Mouse (Mus musculus) myocyte (in vitro differentiated cells): ENCODE data around the gene 1810043G02Rik. TPM values are rescaled to one million over a fixed set of nuclear protein-coding genes. Genes with fewer than 3 reads are reported as not detected.

Experiments
- H3K27me3 ChIP-seq: one replicate; pipeline ENCODE4 v1.6.1; 2011; ENCODE audit not compliant: control insufficient read depth, insufficient read depth, insufficient read length
- H3K36me3 ChIP-seq: one replicate; pipeline ENCODE4 v1.6.1; 2011; ENCODE audit not compliant: control insufficient read depth, insufficient read depth
- H3K4me2 ChIP-seq: one replicate; pipeline ENCODE4 v1.6.1; 2011; ENCODE audit warnings: low read depth, control low read depth
- H3K4me3 ChIP-seq: one replicate; pipeline ENCODE4 v1.5.1; 2011; ENCODE audit warnings: mild to moderate bottlenecking, control low read depth, moderate library complexity
- H3K79me2 ChIP-seq: one replicate; pipeline ENCODE4 v1.6.1; 2011; ENCODE audit not compliant: control insufficient read depth, insufficient read depth
- H3ac ChIP-seq: one replicate; pipeline ENCODE4 v1.6.1; 2011; ENCODE audit not compliant: control insufficient read depth, insufficient read length
- CEBPB ChIP-seq: IDR thresholded peaks from 2 replicates; pipeline ENCODE4 v1.6.1; 2011; ENCODE audit warnings: mild to moderate bottlenecking, moderate library complexity; ENCODE audit not compliant: poor library complexity, insufficient read depth, severe bottlenecking
- E2F4 ChIP-seq: IDR thresholded peaks from one replicate; pipeline ENCODE4 v1.6.1; 2011; ENCODE audit warnings: mild to moderate bottlenecking, control low read depth, moderate library complexity; ENCODE audit not compliant: insufficient read depth
- MAX ChIP-seq: IDR thresholded peaks from one replicate; pipeline ENCODE4 v1.6.1; 2011; ENCODE audit warnings: low read depth, mild to moderate bottlenecking, control low read depth
- MYOD1 ChIP-seq, 3 experiments: IDR thresholded peaks; one replicate each; pipeline ENCODE4 v1.6.1; 2011; ENCODE audit warnings: control low read depth in 2 of 3, low read depth in 2 of 3, mild to moderate bottlenecking in 2 of 3, moderate library complexity in 1 of 3; ENCODE audit not compliant: insufficient read length in 2 of 3, control insufficient read depth in 1 of 3
- MYOG ChIP-seq, 3 experiments: IDR thresholded peaks; one replicate each; pipeline ENCODE4 v1.6.1; 2011; ENCODE audit warnings: control low read depth in 2 of 3, low read depth in 2 of 3, mild to moderate bottlenecking in 2 of 3; ENCODE audit not compliant: insufficient read length in 2 of 3, control insufficient read depth in 1 of 3, insufficient read depth in 1 of 3
- POLR2A ChIP-seq: IDR thresholded peaks from one replicate; pipeline ENCODE4 v1.6.1; 2011; ENCODE audit warnings: low read depth, mild to moderate bottlenecking, control low read depth, moderate library complexity; ENCODE audit not compliant: insufficient read length
- POLR2AphosphoS2 ChIP-seq: IDR thresholded peaks from one replicate; pipeline ENCODE4 v1.6.1; 2011; ENCODE audit warnings: low read depth, control low read depth; ENCODE audit not compliant: insufficient read length
- REST ChIP-seq: IDR thresholded peaks from one replicate; pipeline ENCODE4 v1.6.1; 2011; ENCODE audit warnings: mild to moderate bottlenecking, control low read depth, moderate library complexity; ENCODE audit not compliant: insufficient read depth, insufficient read length
- SRF ChIP-seq: IDR thresholded peaks from one replicate; pipeline ENCODE4 v1.6.1; 2011; ENCODE audit warnings: low read depth; ENCODE audit not compliant: control insufficient read depth, insufficient read length
- TCF12 ChIP-seq: IDR thresholded peaks from one replicate; pipeline ENCODE4 v1.6.1; 2011; ENCODE audit warnings: mild to moderate bottlenecking, control low read depth; ENCODE audit not compliant: poor library complexity, insufficient read depth, severe bottlenecking
- TCF3 ChIP-seq: IDR thresholded peaks from one replicate; pipeline ENCODE4 v1.6.1; 2011; ENCODE audit warnings: low read depth, control low read depth; ENCODE audit not compliant: insufficient read length
- USF1 ChIP-seq: IDR thresholded peaks from one replicate; pipeline ENCODE4 v1.6.1; 2011; ENCODE audit warnings: low read depth, mild to moderate bottlenecking, control low read depth, moderate library complexity
- polyA plus RNA-seq: library from polyadenylated mRNA; unstranded; fragments of >200 nt; fragmentation: generic; extraction: Trizol; gene quantifications from one replicate; pipeline ENCODE4 v1.2.1, GENCODE M21; 2012; ENCODE audit warnings: missing spikeins

The 1810043G02Rik gene
- polyA plus RNA-seq, 1 experiment = 12.8 TPM

- H3K36me3 ChIP-seq = no peaks in the 10 kb centered on the region
- no peak for TF ChIP-seq USF1
- no peak overlapping the region for H3K4me3 ChIP-seq
- H3K4me2 ChIP-seq = no peak overlapping the region
- no peaks in the 10 kb centered on the region for H3K79me2 ChIP-seq
- peaks cover 29% of the 10 kb centered on the region for H3K27me3 ChIP-seq
- H3ac ChIP-seq = no peak overlapping the region
Observed at GRCm38 (mm10) chr10:77971709-77972553, 6.4 kb upstream of the 1810043G02Rik start.

GRCm38 (mm10) chr10:77974323-77974722, 4.0 kb upstream of the 1810043G02Rik start:
- H3K4me2 ChIP-seq = no peak overlapping the region
- no peak for TF ChIP-seq TCF12
- no peak for TF ChIP-seq POLR2AphosphoS2
- H3K27me3 ChIP-seq = peaks cover 12% of the 10 kb centered on the region
- no peaks in the 10 kb centered on the region for H3K79me2 ChIP-seq
- no peaks in the 10 kb centered on the region for H3K36me3 ChIP-seq
- no peak overlapping the region for H3ac ChIP-seq
- no peak overlapping the region for H3K4me3 ChIP-seq

GRCm38 (mm10) chr10:77974811-77975210, 3.5 kb upstream of the 1810043G02Rik start:
- H3ac ChIP-seq = no peak overlapping the region
- H3K4me2 ChIP-seq = no peak overlapping the region
- no peak overlapping the region for H3K4me3 ChIP-seq
- no peaks in the 10 kb centered on the region for H3K36me3 ChIP-seq
- no peaks in the 10 kb centered on the region for H3K79me2 ChIP-seq
- no peak for TF ChIP-seq TCF3
- no peak for TF ChIP-seq E2F4
- TF ChIP-seq MAX = no peak
- no peak for TF ChIP-seq SRF
- no peak for TF ChIP-seq USF1
- no peak for TF ChIP-seq MYOG (IDR thresholded peaks at IDR 0.05; ENCODE audit: control insufficient read depth in 1 of 3, insufficient read depth in 1 of 3, insufficient read length in 2 of 3, low read depth in 2 of 3)
- TF ChIP-seq POLR2AphosphoS2 = no peak
- TF ChIP-seq CEBPB = no peak
- TF ChIP-seq POLR2A = no peak
- no peak for TF ChIP-seq REST
- TF ChIP-seq TCF12 = no peak
- peaks cover 7% of the 10 kb centered on the region for H3K27me3 ChIP-seq

GRCm38 (mm10) chr10:77975653-77976052, 2.7 kb upstream of the 1810043G02Rik start:
- TF ChIP-seq USF1 (no peak), MYOD1 (IDR thresholded peaks at IDR 0.05; ENCODE audit: control insufficient read depth in 1 of 3, insufficient read length in 2 of 3, low read depth in 2 of 3) (no peak), POLR2AphosphoS2 (no peak), TCF12 (no peak), TCF3 (no peak), MYOG (IDR thresholded peaks at IDR 0.05; ENCODE audit: control insufficient read depth in 1 of 3, insufficient read depth in 1 of 3, insufficient read length in 2 of 3, low read depth in 2 of 3) (no peak), SRF (no peak), REST (no peak), POLR2A (no peak), E2F4 (no peak), MAX (no peak), CEBPB (no peak)
- H3K4me2 ChIP-seq = no peak overlapping the region
- H3K27me3 ChIP-seq = no peaks in the 10 kb centered on the region
- H3K79me2 ChIP-seq = no peaks in the 10 kb centered on the region
- H3ac ChIP-seq = no peak overlapping the region
- H3K4me3 ChIP-seq = no peak overlapping the region
- H3K36me3 ChIP-seq = no peaks in the 10 kb centered on the region

GRCm38 (mm10) chr10:77976458-77977150, 1.7 kb upstream of the 1810043G02Rik start:
- no peak overlapping the region for H3K4me2 ChIP-seq
- no peaks in the 10 kb centered on the region for H3K79me2 ChIP-seq
- no peak for TF ChIP-seq MAX
- TF ChIP-seq USF1 = no peak
- no peak for TF ChIP-seq E2F4
- TF ChIP-seq MYOD1 (IDR thresholded peaks at IDR 0.05; ENCODE audit: control insufficient read depth in 1 of 3, insufficient read length in 2 of 3, low read depth in 2 of 3) = no peak
- TF ChIP-seq TCF12 = no peak
- TF ChIP-seq POLR2AphosphoS2 = no peak
- no peak for TF ChIP-seq MYOG (IDR thresholded peaks at IDR 0.05; ENCODE audit: control insufficient read depth in 1 of 3, insufficient read depth in 1 of 3, insufficient read length in 2 of 3, low read depth in 2 of 3)
- TF ChIP-seq TCF3 = no peak
- no peak for TF ChIP-seq CEBPB
- TF ChIP-seq SRF = no peak
- TF ChIP-seq REST = no peak
- no peak for TF ChIP-seq POLR2A

More at GRCm38 (mm10) chr10:77976458-77977150, 1.7 kb upstream of the 1810043G02Rik start:
- H3K27me3 ChIP-seq = no peaks in the 10 kb centered on the region
- H3ac ChIP-seq = no peak overlapping the region
- no peak overlapping the region for H3K4me3 ChIP-seq
- H3K36me3 ChIP-seq = no peaks in the 10 kb centered on the region
